Mouse (Mus musculus) cortical plate, adult 2 months (tissue): ENCODE data around the gene Plekhm3.

Experiments used
- CTCF ChIP-seq: fragments of 200-500 bp; IDR thresholded peaks from 2 replicates; pipeline ENCODE4 v1.5.1; 2011; ENCODE audit warnings: mild to moderate bottlenecking, control low read depth, low read length; ENCODE audit not compliant: insufficient read depth; ENCODE audit errors: extremely low read depth
- POLR2A ChIP-seq: fragments of 200-500 bp; IDR thresholded peaks from 2 replicates; pipeline ENCODE4 v1.6.1; 2011; ENCODE audit warnings: mild to moderate bottlenecking, low read length, control low read depth; ENCODE audit not compliant: insufficient read depth; ENCODE audit errors: extremely low read depth

GRCm38 (mm10) chr1:64893806-64894205 lies 62.8 kb downstream of the Plekhm3 start:
- no peak for TF ChIP-seq CTCF
- TF ChIP-seq POLR2A = no peak
